Mouse (Mus musculus): ENCODE results near the gene Spock1. TPM values are rescaled to one million over a fixed set of nuclear protein-coding genes. Genes with fewer than 3 reads are reported as not detected.

The Spock1 gene
- polyA plus RNA-seq, 1 experiment from 2014 or later = 0.49 TPM

GRCm38 (mm10) chr13:57736060-57736459, 172.1 kb downstream of the Spock1 start:
- no peak overlapping the region for H3K9ac ChIP-seq (ENCODE audit: low read depth, low read length)
- H3K4me2 ChIP-seq (ENCODE audit: low read length) = no peak overlapping the region
- ATAC-seq (replicated peaks; ENCODE audit: low FRiP score, low read depth) = no peak
- no peak overlapping the region for H3K27ac ChIP-seq
- no peaks in the 10 kb centered on the region; the same call in 1 of the 2 replicates for H3K9me3 ChIP-seq (replicated peaks; ENCODE audit: low read length)
- no peak overlapping the region for H3K4me3 ChIP-seq (replicated peaks; ENCODE audit: low read depth, low read length)
- TF ChIP-seq CTCF (IDR thresholded peaks at IDR 0.05; ENCODE audit: low read depth) = no peak
- H3K36me3 ChIP-seq (ENCODE audit: insufficient read depth, low read length) = no peaks in the 10 kb centered on the region
- no peaks in the 10 kb centered on the region for H3K4me1 ChIP-seq (replicated peaks; ENCODE audit: insufficient read depth, low read length)
- WGBS = 26% methylated on average over 7 of the region's 7 CpGs
- H3K27me3 ChIP-seq (ENCODE audit: insufficient read depth, low read length) = no peaks in the 10 kb centered on the region
- DNase-seq (ENCODE audit: low spot score) = no peak

GRCm38 (mm10) chr13:57734549-57734948, 173.6 kb downstream of the Spock1 start:
- Histone ChIP-seq H3K4me3 (replicated peaks; ENCODE audit: low read depth, low read length) (no peak overlapping the region), H3K9me3 (replicated peaks; ENCODE audit: low read length) (no peaks in the 10 kb centered on the region; the same call in 1 of the 2 replicates), H3K36me3 (ENCODE audit: insufficient read depth, low read length) (no peaks in the 10 kb centered on the region), H3K4me2 (ENCODE audit: low read length) (no peak overlapping the region), H3K27me3 (ENCODE audit: insufficient read depth, low read length) (no peaks in the 10 kb centered on the region), H3K9ac (ENCODE audit: low read depth, low read length) (no peak overlapping the region), H3K27ac (no peak overlapping the region), H3K4me1 (replicated peaks; ENCODE audit: insufficient read depth, low read length) (no peaks in the 10 kb centered on the region)
- ATAC-seq (replicated peaks; ENCODE audit: low FRiP score, low read depth) (no peak), DNase-seq (ENCODE audit: low spot score) (no peak)
- TF ChIP-seq CTCF (IDR thresholded peaks at IDR 0.05; ENCODE audit: low read depth) = no peak
- WGBS = 92% methylated on average over 4 of the region's 4 CpGs

GRCm38 (mm10) chr13:57733521-57733920, 174.6 kb downstream of the Spock1 start:
- H3K27me3 ChIP-seq (ENCODE audit: insufficient read depth, low read length) = no peaks in the 10 kb centered on the region
- TF ChIP-seq CTCF (IDR thresholded peaks at IDR 0.05; ENCODE audit: low read depth) = no peak
- H3K9ac ChIP-seq (ENCODE audit: low read depth, low read length) = no peak overlapping the region
- H3K9me3 ChIP-seq (replicated peaks; ENCODE audit: low read length) = no peaks in the 10 kb centered on the region; the same call in 1 of the 2 replicates
- ATAC-seq (replicated peaks; ENCODE audit: low FRiP score, low read depth) (no peak), DNase-seq (ENCODE audit: low spot score) (no peak)
- H3K4me1 ChIP-seq (replicated peaks; ENCODE audit: insufficient read depth, low read length) = no peaks in the 10 kb centered on the region
- H3K4me3 ChIP-seq (replicated peaks; ENCODE audit: low read depth, low read length) = no peak overlapping the region
- no peak overlapping the region for H3K4me2 ChIP-seq (ENCODE audit: low read length)
- WGBS = 88% methylated on average over 1 of the region's 1 CpGs
- H3K27ac ChIP-seq = no peak overlapping the region
- no peaks in the 10 kb centered on the region for H3K36me3 ChIP-seq (ENCODE audit: insufficient read depth, low read length)

GRCm38 (mm10) chr13:57732251-57732650, 175.9 kb downstream of the Spock1 start:
- no peaks in the 10 kb centered on the region for H3K4me1 ChIP-seq (replicated peaks; ENCODE audit: insufficient read depth, low read length)
- no peak for TF ChIP-seq CTCF (IDR thresholded peaks at IDR 0.05; ENCODE audit: low read depth)
- DNase-seq (ENCODE audit: low spot score) (no peak), ATAC-seq (replicated peaks; ENCODE audit: low FRiP score, low read depth) (no peak)
- H3K36me3 ChIP-seq (ENCODE audit: insufficient read depth, low read length) = no peaks in the 10 kb centered on the region
- no peak overlapping the region for H3K9ac ChIP-seq (ENCODE audit: low read depth, low read length)
- no peak overlapping the region for H3K4me3 ChIP-seq (replicated peaks; ENCODE audit: low read depth, low read length)
- H3K4me2 ChIP-seq (ENCODE audit: low read length) = no peak overlapping the region
- no peaks in the 10 kb centered on the region; the same call in 1 of the 2 replicates for H3K9me3 ChIP-seq (replicated peaks; ENCODE audit: low read length)
- no peaks in the 10 kb centered on the region for H3K27me3 ChIP-seq (ENCODE audit: insufficient read depth, low read length)
- WGBS = 53% methylated on average over 2 of the region's 2 CpGs
- H3K27ac ChIP-seq = no peak overlapping the region

GRCm38 (mm10) chr13:57727716-57728115, 180.4 kb downstream of the Spock1 start:
- no peak overlapping the region for H3K4me3 ChIP-seq (replicated peaks; ENCODE audit: low read depth, low read length)
- no peak overlapping the region for H3K4me2 ChIP-seq (ENCODE audit: low read length)
- no peaks in the 10 kb centered on the region for H3K4me1 ChIP-seq (replicated peaks; ENCODE audit: insufficient read depth, low read length)
- no peak overlapping the region for H3K27ac ChIP-seq
- H3K36me3 ChIP-seq (ENCODE audit: insufficient read depth, low read length) = no peaks in the 10 kb centered on the region
- no peak overlapping the region for H3K9ac ChIP-seq (ENCODE audit: low read depth, low read length)
- no peak for ATAC-seq (replicated peaks; ENCODE audit: low FRiP score, low read depth)
- no peaks in the 10 kb centered on the region for H3K9me3 ChIP-seq (replicated peaks; ENCODE audit: low read length)
- 93% methylated on average over 11 of the region's 11 CpGs for WGBS
- no peak for DNase-seq (ENCODE audit: low spot score)
- no peaks in the 10 kb centered on the region for H3K27me3 ChIP-seq (ENCODE audit: insufficient read depth, low read length)
- TF ChIP-seq CTCF (IDR thresholded peaks at IDR 0.05; ENCODE audit: low read depth) = no peak

GRCm38 (mm10) chr13:57726654-57727053, 181.5 kb downstream of the Spock1 start:
- ATAC-seq (replicated peaks; ENCODE audit: low FRiP score, low read depth) (no peak), DNase-seq (ENCODE audit: low spot score) (no peak)
- no peak for TF ChIP-seq CTCF (IDR thresholded peaks at IDR 0.05; ENCODE audit: low read depth)
- H3K4me3 ChIP-seq (replicated peaks; ENCODE audit: low read depth, low read length) = no peak overlapping the region
- no peaks in the 10 kb centered on the region for H3K36me3 ChIP-seq (ENCODE audit: insufficient read depth, low read length)
- no peaks in the 10 kb centered on the region for H3K4me1 ChIP-seq (replicated peaks; ENCODE audit: insufficient read depth, low read length)
- H3K27ac ChIP-seq = no peak overlapping the region
- no peak overlapping the region for H3K9ac ChIP-seq (ENCODE audit: low read depth, low read length)
- H3K27me3 ChIP-seq (ENCODE audit: insufficient read depth, low read length) = no peaks in the 10 kb centered on the region
- H3K4me2 ChIP-seq (ENCODE audit: low read length) = no peak overlapping the region
- no peaks in the 10 kb centered on the region for H3K9me3 ChIP-seq (replicated peaks; ENCODE audit: low read length)
- 82% methylated on average over 7 of the region's 7 CpGs for WGBS

- no peaks in the 10 kb centered on the region for H3K36me3 ChIP-seq (ENCODE audit: insufficient read depth, low read length)
- H3K9me3 ChIP-seq (replicated peaks; ENCODE audit: low read length) = no peaks in the 10 kb centered on the region
- ATAC-seq (replicated peaks; ENCODE audit: low FRiP score, low read depth) (no peak), DNase-seq (ENCODE audit: low spot score) (no peak)
- H3K27ac ChIP-seq = no peak overlapping the region
- no peak overlapping the region for H3K4me3 ChIP-seq (replicated peaks; ENCODE audit: low read depth, low read length)
- no peaks in the 10 kb centered on the region for H3K4me1 ChIP-seq (replicated peaks; ENCODE audit: insufficient read depth, low read length)
- WGBS = 41% methylated on average over 17 of the region's 17 CpGs
- H3K9ac ChIP-seq (ENCODE audit: low read depth, low read length) = no peak overlapping the region
- H3K27me3 ChIP-seq (ENCODE audit: insufficient read depth, low read length) = no peaks in the 10 kb centered on the region
- TF ChIP-seq CTCF (IDR thresholded peaks at IDR 0.05; ENCODE audit: low read depth) = no peak
- no peak overlapping the region for H3K4me2 ChIP-seq (ENCODE audit: low read length)
These were observed 185.7 kb downstream of the Spock1 start for GRCm38 (mm10) chr13:57722329-57722936.

All from kidney, postnatal 0 days (tissue).